Mouse (Mus musculus): ENCODE measurements around the gene Ap1ar. TPM values are rescaled to one million over a fixed set of nuclear protein-coding genes. Genes with fewer than 3 reads are reported as not detected.

Gene Ap1ar
- polyA plus RNA-seq, 1 experiment from 2014 or later, result 32.2 TPM

DNA sequence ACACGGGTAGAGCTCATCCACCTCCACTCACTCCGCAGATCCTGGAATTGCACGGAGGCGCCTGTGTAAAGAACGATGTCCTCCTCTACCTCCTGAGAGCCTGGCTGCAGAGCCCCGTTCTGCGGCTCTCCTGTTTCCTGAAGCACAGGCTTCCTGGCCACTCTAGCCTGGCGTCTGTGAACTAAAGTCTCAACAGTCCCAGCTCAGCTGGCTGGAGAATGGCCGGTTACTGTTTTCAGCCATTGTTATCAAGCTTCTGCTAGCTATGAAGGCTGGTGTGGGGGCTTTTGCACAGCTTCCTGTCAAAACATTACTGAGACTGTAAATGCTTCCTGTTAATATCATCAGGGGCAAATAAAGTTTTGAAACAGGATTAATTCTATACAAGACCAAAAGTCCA, 34.3 kb upstream of the Ap1ar start:
- H3K36me3 ChIP-seq (ENCODE audit: control insufficient read depth, insufficient read depth, low read length), result no peaks in the 10 kb centered on the region
- no peak overlapping the region for H3K9ac ChIP-seq (ENCODE audit: low read length)
- 0 out of 2 replicates have a peak, but pooled peaks cover 2% of the 10 kb centered on the region for H3K4me1 ChIP-seq (replicated peaks; ENCODE audit: control insufficient read depth, insufficient read depth)
- no peak for ATAC-seq (ENCODE audit: low FRiP score, low TSS enrichment)
- no peak overlapping the region for H3K4me2 ChIP-seq (replicated peaks; ENCODE audit: low read depth)
- 78% methylated on average over 9 of the region's 9 CpGs for whole genome bisulfite sequencing
- no peak for TF ChIP-seq EP300 (optimal IDR thresholded peaks at IDR 0.05)
- no peaks in the 10 kb centered on the region for H3K27me3 ChIP-seq (ENCODE audit: control insufficient read depth, insufficient read depth, low read length)
- no peak overlapping the region for H3K27ac ChIP-seq (replicated peaks)
- no peak overlapping the region for H3K4me3 ChIP-seq (ENCODE audit: low read depth, low read length)
- DNase-seq (ENCODE audit: low spot score), result no peak
- H3K9me3 ChIP-seq (ENCODE audit: control insufficient read depth, low read length), result no peaks in the 10 kb centered on the region

DNA sequence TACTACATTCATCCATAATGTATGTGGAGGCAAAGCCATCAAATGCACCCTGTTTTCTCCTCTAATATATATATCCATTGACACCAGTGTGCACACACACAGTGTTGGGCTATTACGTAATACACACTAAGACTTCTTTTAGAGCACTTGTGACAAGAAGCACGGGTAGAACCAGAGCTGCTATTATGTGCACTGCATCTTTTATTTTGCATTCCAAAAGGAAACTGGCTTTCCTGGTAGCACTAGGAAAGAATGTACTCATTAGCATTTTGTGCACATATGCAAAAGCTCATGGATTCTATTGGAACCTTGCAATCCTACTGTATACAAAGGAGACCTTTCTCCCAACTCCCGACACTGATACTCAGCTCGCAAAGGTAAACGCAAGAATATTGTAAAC, 31.6 kb upstream of the Ap1ar start:
- no peak overlapping the region for H3K9ac ChIP-seq (ENCODE audit: low read length)
- 0 out of 2 replicates have a peak, but pooled peaks cover 2% of the 10 kb centered on the region for H3K4me1 ChIP-seq (replicated peaks; ENCODE audit: control insufficient read depth, insufficient read depth)
- no peaks in the 10 kb centered on the region for H3K36me3 ChIP-seq (ENCODE audit: control insufficient read depth, insufficient read depth, low read length)
- H3K27me3 ChIP-seq (ENCODE audit: control insufficient read depth, insufficient read depth, low read length), result no peaks in the 10 kb centered on the region
- ATAC-seq (ENCODE audit: low FRiP score, low TSS enrichment) (no peak), DNase-seq (ENCODE audit: low spot score) (no peak)
- H3K27ac ChIP-seq (replicated peaks), result no peak overlapping the region
- H3K9me3 ChIP-seq (ENCODE audit: control insufficient read depth, low read length), result no peaks in the 10 kb centered on the region
- WGBS, result 55% methylated on average over 5 of the region's 5 CpGs
- H3K4me2 ChIP-seq (replicated peaks; ENCODE audit: low read depth), result no peak overlapping the region
- TF ChIP-seq CTCF (IDR thresholded peaks at IDR 0.05; ENCODE audit: low read depth), result no peak
- TF ChIP-seq EP300 (optimal IDR thresholded peaks at IDR 0.05), result no peak
- H3K4me3 ChIP-seq (ENCODE audit: low read depth, low read length), result no peak overlapping the region

DNA sequence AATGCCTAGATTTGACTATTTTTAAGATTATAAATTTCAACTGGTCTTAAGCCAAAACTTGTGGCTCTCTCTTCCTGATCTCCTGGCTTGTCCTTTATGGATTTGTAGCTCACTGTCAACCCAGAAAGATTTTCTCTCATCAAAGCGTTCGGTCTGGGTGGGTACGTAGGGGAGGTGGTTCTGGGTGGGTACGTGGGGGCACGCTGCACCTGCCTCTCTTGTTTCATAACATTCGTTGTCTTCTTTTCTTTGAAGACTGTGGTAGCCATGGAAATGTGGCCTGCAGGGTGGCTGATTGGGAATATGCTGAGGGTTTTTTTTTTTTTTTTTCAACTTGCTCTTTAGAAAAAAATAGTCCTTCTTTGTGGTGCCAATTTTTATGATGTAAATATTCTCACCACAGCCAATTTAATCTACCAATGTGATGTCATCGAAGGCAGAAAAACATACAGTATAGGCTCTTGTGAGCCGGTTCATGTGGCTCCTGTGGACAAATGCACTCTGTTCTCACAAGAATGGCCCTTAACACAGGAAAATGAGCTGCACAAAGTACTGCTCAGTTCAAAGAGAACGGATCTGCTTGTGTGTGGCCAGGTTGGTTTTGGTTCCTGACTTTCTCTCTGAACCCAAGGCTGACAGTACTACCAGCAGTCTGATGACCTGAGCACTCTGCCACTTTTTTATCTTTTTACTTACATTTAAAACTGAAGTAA, 30.9 kb upstream of the Ap1ar start:
- H3K9me3 ChIP-seq (ENCODE audit: control insufficient read depth, low read length), result no peaks in the 10 kb centered on the region
- no peaks in the 10 kb centered on the region for H3K4me1 ChIP-seq (replicated peaks; ENCODE audit: control insufficient read depth, insufficient read depth)
- no peak for ATAC-seq (ENCODE audit: low FRiP score, low TSS enrichment)
- no peak overlapping the region for H3K4me3 ChIP-seq (ENCODE audit: low read depth, low read length)
- 83% methylated on average over 9 of the region's 9 CpGs for WGBS
- H3K27ac ChIP-seq (replicated peaks), result no peak overlapping the region
- H3K4me2 ChIP-seq (replicated peaks; ENCODE audit: low read depth), result no peak overlapping the region
- TF ChIP-seq CTCF (IDR thresholded peaks at IDR 0.05; ENCODE audit: low read depth) (no peak), EP300 (optimal IDR thresholded peaks at IDR 0.05) (no peak)
- no peak for DNase-seq (ENCODE audit: low spot score)
- no peak overlapping the region for H3K9ac ChIP-seq (ENCODE audit: low read length)
- no peaks in the 10 kb centered on the region for H3K36me3 ChIP-seq (ENCODE audit: control insufficient read depth, insufficient read depth, low read length)
- no peaks in the 10 kb centered on the region for H3K27me3 ChIP-seq (ENCODE audit: control insufficient read depth, insufficient read depth, low read length)

DNA sequence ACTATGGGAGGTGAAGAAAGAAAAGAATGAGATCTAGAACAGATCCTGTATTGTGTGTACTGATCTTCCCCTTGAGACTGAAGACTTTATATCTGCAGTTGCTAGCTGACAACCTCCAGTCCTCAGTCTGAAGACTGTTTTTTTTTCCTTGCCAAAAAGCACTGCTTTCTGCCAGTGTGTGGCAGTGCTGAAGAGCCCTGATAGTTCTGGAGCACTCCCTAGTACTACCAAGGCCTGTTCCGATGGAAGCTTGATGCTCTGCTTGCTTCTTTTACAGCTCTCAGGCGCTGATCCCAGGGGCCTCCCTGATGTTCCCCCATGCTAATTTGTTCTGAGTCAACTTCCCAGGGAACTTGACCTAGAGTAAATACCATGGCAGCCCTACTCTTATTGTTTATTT, 26.9 kb upstream of the Ap1ar start:
- Histone ChIP-seq H3K27me3 (ENCODE audit: control insufficient read depth, insufficient read depth, low read length) (no peaks in the 10 kb centered on the region), H3K36me3 (ENCODE audit: control insufficient read depth, insufficient read depth, low read length) (no peaks in the 10 kb centered on the region), H3K9ac (ENCODE audit: low read length) (no peak overlapping the region), H3K4me2 (replicated peaks; ENCODE audit: low read depth) (no peak overlapping the region), H3K4me3 (ENCODE audit: low read depth, low read length) (no peak overlapping the region), H3K27ac (replicated peaks) (peak overlapping the region; percentile 70), H3K4me1 (replicated peaks; ENCODE audit: control insufficient read depth, insufficient read depth) (no peaks in the 10 kb centered on the region), H3K9me3 (ENCODE audit: control insufficient read depth, low read length) (no peaks in the 10 kb centered on the region)
- ATAC-seq (ENCODE audit: low FRiP score, low TSS enrichment) (no peak), DNase-seq (ENCODE audit: low spot score) (no peak)
- TF ChIP-seq CTCF (IDR thresholded peaks at IDR 0.05; ENCODE audit: low read depth), result peak; percentile 54
- TF ChIP-seq EP300 (optimal IDR thresholded peaks at IDR 0.05), result no peak
- WGBS, result 14% methylated on average over 2 of the region's 2 CpGs

DNA sequence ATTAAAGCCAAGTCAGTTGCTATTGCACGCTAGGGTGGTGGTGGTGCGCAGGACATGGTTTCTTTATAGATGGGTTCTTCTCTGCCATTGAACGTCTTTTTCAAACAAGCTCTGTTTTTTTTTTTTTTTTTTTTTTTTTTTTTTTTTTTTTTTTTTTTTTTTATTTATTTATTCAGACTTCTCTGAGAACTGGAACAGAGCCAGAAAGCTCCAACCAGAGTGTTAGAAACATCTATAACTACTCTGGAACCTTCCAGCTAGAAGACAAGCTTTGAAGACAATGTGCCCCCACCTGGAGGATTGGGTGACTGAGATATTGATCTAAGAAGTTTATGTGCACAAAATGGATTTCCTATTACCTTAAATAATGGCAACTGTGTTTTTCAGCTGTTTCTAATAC, 26.2 kb upstream of the Ap1ar start:
- no peaks in the 10 kb centered on the region for H3K27me3 ChIP-seq (ENCODE audit: control insufficient read depth, insufficient read depth, low read length)
- ATAC-seq (ENCODE audit: low FRiP score, low TSS enrichment) (no peak), DNase-seq (ENCODE audit: low spot score) (no peak)
- WGBS, result 28% methylated on average over 3 of the region's 3 CpGs
- H3K36me3 ChIP-seq (ENCODE audit: control insufficient read depth, insufficient read depth, low read length), result no peaks in the 10 kb centered on the region
- H3K27ac ChIP-seq (replicated peaks), result peak overlapping the region; percentile 5; the same call in 1 of the 2 replicates
- no peak overlapping the region for H3K9ac ChIP-seq (ENCODE audit: low read length)
- H3K4me3 ChIP-seq (ENCODE audit: low read depth, low read length), result no peak overlapping the region
- H3K9me3 ChIP-seq (ENCODE audit: control insufficient read depth, low read length), result no peaks in the 10 kb centered on the region
- H3K4me1 ChIP-seq (replicated peaks; ENCODE audit: control insufficient read depth, insufficient read depth), result no peaks in the 10 kb centered on the region
- no peak for TF ChIP-seq CTCF (IDR thresholded peaks at IDR 0.05; ENCODE audit: low read depth)
- no peak for TF ChIP-seq EP300 (optimal IDR thresholded peaks at IDR 0.05)
- no peak overlapping the region for H3K4me2 ChIP-seq (replicated peaks; ENCODE audit: low read depth)

DNA sequence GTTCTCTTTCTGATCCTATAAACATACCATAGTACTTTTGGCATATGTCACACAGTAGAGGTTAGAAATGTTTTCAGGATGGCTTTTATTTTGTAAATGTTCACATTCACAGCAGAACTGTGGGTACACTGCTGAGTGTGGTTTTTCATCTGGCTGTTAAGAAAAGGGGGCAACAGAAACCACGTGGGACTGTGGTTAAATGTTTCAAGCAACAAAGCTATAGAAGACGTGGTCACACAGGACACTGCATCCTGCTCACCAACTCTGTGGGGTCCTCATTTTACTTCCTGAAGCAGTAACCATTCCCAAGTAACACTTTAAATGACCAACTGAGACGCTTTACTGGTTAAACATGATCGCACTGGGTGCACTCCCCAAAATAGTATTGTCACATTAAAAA, 25.2 kb upstream of the Ap1ar start:
- TF ChIP-seq CTCF (IDR thresholded peaks at IDR 0.05; ENCODE audit: low read depth) (no peak), EP300 (optimal IDR thresholded peaks at IDR 0.05) (no peak)
- no peaks in the 10 kb centered on the region for H3K36me3 ChIP-seq (ENCODE audit: control insufficient read depth, insufficient read depth, low read length)
- no peak overlapping the region for H3K9ac ChIP-seq (ENCODE audit: low read length)
- peak overlapping the region; percentile 24; the same call in 1 of the 2 replicates for H3K27ac ChIP-seq (replicated peaks)
- no peaks in the 10 kb centered on the region for H3K4me1 ChIP-seq (replicated peaks; ENCODE audit: control insufficient read depth, insufficient read depth)
- H3K27me3 ChIP-seq (ENCODE audit: control insufficient read depth, insufficient read depth, low read length), result no peaks in the 10 kb centered on the region
- 52% methylated on average over 4 of the region's 4 CpGs for WGBS
- H3K4me2 ChIP-seq (replicated peaks; ENCODE audit: low read depth), result no peak overlapping the region
- DNase-seq (ENCODE audit: low spot score) (no peak), ATAC-seq (ENCODE audit: low FRiP score, low TSS enrichment) (no peak)
- no peaks in the 10 kb centered on the region for H3K9me3 ChIP-seq (ENCODE audit: control insufficient read depth, low read length)
- H3K4me3 ChIP-seq (ENCODE audit: low read depth, low read length), result no peak overlapping the region
